Mouse (Mus musculus): Measurements from ENCODE around the gene Ints11. TPM values are rescaled to one million over a fixed set of nuclear protein-coding genes. Genes with fewer than 3 reads are reported as not detected.

Ints11 gene
- polyA plus RNA-seq, 1 experiment from 2014 or later, result 93.1 TPM

- Histone ChIP-seq H3K27me3 (ENCODE audit: control insufficient read depth, insufficient read depth, low read length) (no peaks in the 10 kb centered on the region), H3K27ac (ENCODE audit: low read depth, low read length) (no peak overlapping the region), H3K4me1 (replicated peaks; ENCODE audit: control insufficient read depth, insufficient read depth, low read length) (no peaks in the 10 kb centered on the region), H3K36me3 (ENCODE audit: control insufficient read depth, insufficient read depth, low read length) (peaks cover 36% of the 10 kb centered on the region), H3K9me3 (ENCODE audit: control insufficient read depth, low read length) (no peaks in the 10 kb centered on the region), H3K9ac (ENCODE audit: low read depth, low read length) (no peak overlapping the region), H3K4me2 (replicated peaks; ENCODE audit: low read depth, low read length) (no peak overlapping the region), H3K4me3 (ENCODE audit: low read depth, low read length) (no peak overlapping the region)
- DNase-seq (ENCODE audit: low spot score) (no peak), ATAC-seq (ENCODE audit: low FRiP score) (no peak)
- 84% methylated on average over 3 of the region's 3 CpGs for WGBS
Observed at GRCm38 (mm10) chr4:155901205-155901604, 31.9 kb downstream of the Ints11 start.

- H3K9ac ChIP-seq (ENCODE audit: low read depth, low read length), result no peak overlapping the region
- H3K4me3 ChIP-seq (ENCODE audit: low read depth, low read length), result no peak overlapping the region
- no peak overlapping the region for H3K4me2 ChIP-seq (replicated peaks; ENCODE audit: low read depth, low read length)
- H3K9me3 ChIP-seq (ENCODE audit: control insufficient read depth, low read length), result no peaks in the 10 kb centered on the region
- no peak for DNase-seq (ENCODE audit: low spot score)
- ATAC-seq (ENCODE audit: low FRiP score), result no peak
- H3K27ac ChIP-seq (ENCODE audit: low read depth, low read length), result no peak overlapping the region
- peaks cover 27% of the 10 kb centered on the region for H3K36me3 ChIP-seq (ENCODE audit: control insufficient read depth, insufficient read depth, low read length)
- 96% methylated on average over 13 of the region's 13 CpGs for WGBS
- H3K27me3 ChIP-seq (ENCODE audit: control insufficient read depth, insufficient read depth, low read length), result no peaks in the 10 kb centered on the region
- no peaks in the 10 kb centered on the region for H3K4me1 ChIP-seq (replicated peaks; ENCODE audit: control insufficient read depth, insufficient read depth, low read length)
Observed at GRCm38 (mm10) chr4:155903246-155903645, 33.9 kb downstream of the Ints11 start.

- Histone ChIP-seq H3K27ac (ENCODE audit: low read depth, low read length) (no peak overlapping the region), H3K9me3 (ENCODE audit: control insufficient read depth, low read length) (no peaks in the 10 kb centered on the region), H3K27me3 (ENCODE audit: control insufficient read depth, insufficient read depth, low read length) (no peaks in the 10 kb centered on the region), H3K4me1 (replicated peaks; ENCODE audit: control insufficient read depth, insufficient read depth, low read length) (no peaks in the 10 kb centered on the region), H3K9ac (ENCODE audit: low read depth, low read length) (no peak overlapping the region), H3K4me2 (replicated peaks; ENCODE audit: low read depth, low read length) (no peak overlapping the region), H3K4me3 (ENCODE audit: low read depth, low read length) (no peak overlapping the region), H3K36me3 (ENCODE audit: control insufficient read depth, insufficient read depth, low read length) (peaks cover 23% of the 10 kb centered on the region)
- peak; percentile 34 for DNase-seq (ENCODE audit: low spot score)
- ATAC-seq (ENCODE audit: low FRiP score), result no peak
- 91% methylated on average over 13 of the region's 13 CpGs for WGBS
Observed at GRCm38 (mm10) chr4:155904318-155905102, 35.2 kb downstream of the Ints11 start.

GRCm38 (mm10) chr4:155905634-155906033 is 36.3 kb downstream of the Ints11 start:
- Histone ChIP-seq H3K4me1 (replicated peaks; ENCODE audit: control insufficient read depth, insufficient read depth, low read length) (no peaks in the 10 kb centered on the region), H3K27ac (ENCODE audit: low read depth, low read length) (no peak overlapping the region), H3K9ac (ENCODE audit: low read depth, low read length) (no peak overlapping the region), H3K4me3 (ENCODE audit: low read depth, low read length) (no peak overlapping the region), H3K27me3 (ENCODE audit: control insufficient read depth, insufficient read depth, low read length) (no peaks in the 10 kb centered on the region), H3K36me3 (ENCODE audit: control insufficient read depth, insufficient read depth, low read length) (peaks cover 23% of the 10 kb centered on the region), H3K9me3 (ENCODE audit: control insufficient read depth, low read length) (no peaks in the 10 kb centered on the region), H3K4me2 (replicated peaks; ENCODE audit: low read depth, low read length) (no peak overlapping the region)
- ATAC-seq (ENCODE audit: low FRiP score), result no peak
- no peak for DNase-seq (ENCODE audit: low spot score)
- 89% methylated on average over 13 of the region's 13 CpGs for WGBS

GRCm38 (mm10) chr4:155906125-155906524 is 36.8 kb downstream of the Ints11 start:
- Histone ChIP-seq H3K4me1 (replicated peaks; ENCODE audit: control insufficient read depth, insufficient read depth, low read length) (no peaks in the 10 kb centered on the region), H3K4me3 (ENCODE audit: low read depth, low read length) (no peak overlapping the region), H3K9ac (ENCODE audit: low read depth, low read length) (no peak overlapping the region), H3K9me3 (ENCODE audit: control insufficient read depth, low read length) (no peaks in the 10 kb centered on the region), H3K36me3 (ENCODE audit: control insufficient read depth, insufficient read depth, low read length) (peaks cover 23% of the 10 kb centered on the region), H3K27me3 (ENCODE audit: control insufficient read depth, insufficient read depth, low read length) (no peaks in the 10 kb centered on the region), H3K27ac (ENCODE audit: low read depth, low read length) (no peak overlapping the region), H3K4me2 (replicated peaks; ENCODE audit: low read depth, low read length) (no peak overlapping the region)
- 87% methylated on average over 9 of the region's 9 CpGs for WGBS
- ATAC-seq (ENCODE audit: low FRiP score), result no peak
- no peak for DNase-seq (ENCODE audit: low spot score)

- WGBS, result 87% methylated on average over 11 of the region's 11 CpGs
- peaks cover 20% of the 10 kb centered on the region for H3K36me3 ChIP-seq (ENCODE audit: control insufficient read depth, insufficient read depth, low read length)
Observed at GRCm38 (mm10) chr4:155907003-155907402, 37.7 kb downstream of the Ints11 start.

GRCm38 (mm10) chr4:155908281-155908680 is 38.9 kb downstream of the Ints11 start:
- ATAC-seq (ENCODE audit: low FRiP score), result no peak
- Histone ChIP-seq H3K4me3 (ENCODE audit: low read depth, low read length) (no peak overlapping the region), H3K9ac (ENCODE audit: low read depth, low read length) (no peak overlapping the region), H3K9me3 (ENCODE audit: control insufficient read depth, low read length) (no peaks in the 10 kb centered on the region), H3K4me1 (replicated peaks; ENCODE audit: control insufficient read depth, insufficient read depth, low read length) (no peaks in the 10 kb centered on the region), H3K36me3 (ENCODE audit: control insufficient read depth, insufficient read depth, low read length) (peaks cover 9% of the 10 kb centered on the region), H3K27me3 (ENCODE audit: control insufficient read depth, insufficient read depth, low read length) (no peaks in the 10 kb centered on the region), H3K27ac (ENCODE audit: low read depth, low read length) (no peak overlapping the region), H3K4me2 (replicated peaks; ENCODE audit: low read depth, low read length) (no peak overlapping the region)
- WGBS, result 71% methylated on average over 7 of the region's 7 CpGs
- DNase-seq (ENCODE audit: low spot score), result no peak

More at GRCm38 (mm10) chr4:155907003-155907402, 37.7 kb downstream of the Ints11 start:
- ATAC-seq (ENCODE audit: low FRiP score), result no peak
- Histone ChIP-seq H3K9ac (ENCODE audit: low read depth, low read length) (no peak overlapping the region), H3K9me3 (ENCODE audit: control insufficient read depth, low read length) (no peaks in the 10 kb centered on the region), H3K4me2 (replicated peaks; ENCODE audit: low read depth, low read length) (no peak overlapping the region), H3K4me3 (ENCODE audit: low read depth, low read length) (no peak overlapping the region), H3K27me3 (ENCODE audit: control insufficient read depth, insufficient read depth, low read length) (no peaks in the 10 kb centered on the region), H3K4me1 (replicated peaks; ENCODE audit: control insufficient read depth, insufficient read depth, low read length) (no peaks in the 10 kb centered on the region), H3K27ac (ENCODE audit: low read depth, low read length) (no peak overlapping the region)
- no peak for DNase-seq (ENCODE audit: low spot score)

- H3K4me1 ChIP-seq (replicated peaks; ENCODE audit: control insufficient read depth, insufficient read depth, low read length), result no peaks in the 10 kb centered on the region
Observed at GRCm38 (mm10) chr4:155908751-155909150, 39.4 kb downstream of the Ints11 start.

GRCm38 (mm10) chr4:155932031-155932430 is 62.7 kb downstream of the Ints11 start:
- H3K4me1 ChIP-seq (replicated peaks; ENCODE audit: control insufficient read depth, insufficient read depth, low read length), result no peaks in the 10 kb centered on the region
- ATAC-seq (ENCODE audit: low FRiP score) (no peak), DNase-seq (ENCODE audit: low spot score) (no peak)
- H3K4me3 ChIP-seq (ENCODE audit: low read depth, low read length), result no peak overlapping the region
- H3K36me3 ChIP-seq (ENCODE audit: control insufficient read depth, insufficient read depth, low read length), result no peaks in the 10 kb centered on the region
- no peak overlapping the region for H3K4me2 ChIP-seq (replicated peaks; ENCODE audit: low read depth, low read length)
- WGBS, result 54% methylated on average over 1 of the region's 1 CpGs
- no peak overlapping the region for H3K27ac ChIP-seq (ENCODE audit: low read depth, low read length)
- H3K9me3 ChIP-seq (ENCODE audit: control insufficient read depth, low read length), result no peaks in the 10 kb centered on the region
- H3K27me3 ChIP-seq (ENCODE audit: control insufficient read depth, insufficient read depth, low read length), result no peaks in the 10 kb centered on the region
- H3K9ac ChIP-seq (ENCODE audit: low read depth, low read length), result no peak overlapping the region

More at GRCm38 (mm10) chr4:155908751-155909150, 39.4 kb downstream of the Ints11 start:
- no peak overlapping the region for H3K9ac ChIP-seq (ENCODE audit: low read depth, low read length)
- no peak overlapping the region for H3K4me2 ChIP-seq (replicated peaks; ENCODE audit: low read depth, low read length)
- H3K27ac ChIP-seq (ENCODE audit: low read depth, low read length), result no peak overlapping the region
- H3K9me3 ChIP-seq (ENCODE audit: control insufficient read depth, low read length), result no peaks in the 10 kb centered on the region
- no peak for DNase-seq (ENCODE audit: low spot score)
- peaks cover 6% of the 10 kb centered on the region for H3K36me3 ChIP-seq (ENCODE audit: control insufficient read depth, insufficient read depth, low read length)
- no peaks in the 10 kb centered on the region for H3K27me3 ChIP-seq (ENCODE audit: control insufficient read depth, insufficient read depth, low read length)
- ATAC-seq (ENCODE audit: low FRiP score), result no peak
- H3K4me3 ChIP-seq (ENCODE audit: low read depth, low read length), result no peak overlapping the region
- 86% methylated on average over 4 of the region's 4 CpGs for WGBS

Measured in hindbrain, embryonic 11.5 days (tissue).